Mouse (Mus musculus) adipocyte (in vitro differentiated cells): ENCODE measurements around the gene Ankrd52.

Experiments used
- DNase-seq: peaks from one replicate; pipeline ENCODE4 v3.0.0-alpha.2; 2016; ENCODE audit warnings: low spot score

Gene Ankrd52

DNA sequence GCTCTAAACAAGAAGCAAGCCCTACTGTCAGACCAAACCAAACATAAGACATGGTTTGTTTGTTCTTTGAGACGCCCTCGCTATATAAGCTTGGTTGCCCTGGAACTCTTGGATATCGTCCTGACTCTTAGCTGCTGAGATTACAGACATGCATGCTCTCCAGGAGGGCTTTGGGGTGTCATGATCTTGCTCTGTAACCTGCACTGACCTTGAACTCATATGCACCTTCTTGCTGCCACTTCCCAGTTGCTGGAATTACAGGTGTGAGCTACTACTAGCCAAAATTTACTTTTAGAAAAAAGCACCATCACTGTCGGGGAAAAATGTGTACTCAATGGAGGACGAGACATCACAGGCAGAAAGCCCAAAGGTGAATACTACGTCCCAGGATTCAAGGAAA, 7.3 kb upstream of the Ankrd52 start:
- DNase-seq: no peak

DNA sequence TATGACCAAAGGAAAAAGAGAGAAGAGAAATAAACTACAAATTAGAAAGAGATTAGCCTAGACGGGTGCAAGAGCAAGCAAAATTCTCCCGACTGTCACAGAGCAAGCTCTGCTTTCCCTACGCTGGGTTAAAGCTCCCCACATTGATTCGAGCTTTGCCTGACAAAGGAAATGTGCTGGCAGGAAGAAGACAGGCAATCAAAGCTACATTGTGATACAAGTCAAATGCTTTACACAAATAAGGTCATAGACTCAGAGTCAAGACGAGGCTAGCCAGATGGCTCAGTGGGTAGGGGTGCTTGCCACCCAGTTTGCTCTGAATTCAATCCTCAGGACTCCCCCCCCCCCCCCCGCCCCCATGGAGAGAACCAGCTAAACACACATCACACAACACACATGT, 6.9 kb upstream of the Ankrd52 start:
- DNase-seq: no peak

DNA sequence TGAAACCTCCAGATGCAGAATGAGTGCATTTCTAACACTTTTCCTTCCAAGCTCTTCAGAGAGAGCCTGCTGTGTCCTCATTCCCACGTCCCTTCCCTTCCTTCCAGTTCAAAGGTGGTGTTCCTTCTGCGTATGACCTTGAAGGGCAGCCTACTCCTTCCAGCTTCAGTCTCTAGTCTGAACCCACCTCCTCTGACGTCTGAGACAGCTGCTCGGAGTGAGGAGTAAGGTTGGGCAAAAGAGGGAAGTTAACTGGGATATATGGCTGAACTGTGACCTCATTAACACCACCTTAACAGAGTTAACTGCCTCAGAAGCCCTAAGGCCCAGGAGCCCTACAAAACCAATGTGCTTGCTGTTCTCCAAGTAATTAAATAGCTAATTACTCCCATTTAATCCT, 6.3 kb upstream of the Ankrd52 start:
- DNase-seq: no peak

DNA sequence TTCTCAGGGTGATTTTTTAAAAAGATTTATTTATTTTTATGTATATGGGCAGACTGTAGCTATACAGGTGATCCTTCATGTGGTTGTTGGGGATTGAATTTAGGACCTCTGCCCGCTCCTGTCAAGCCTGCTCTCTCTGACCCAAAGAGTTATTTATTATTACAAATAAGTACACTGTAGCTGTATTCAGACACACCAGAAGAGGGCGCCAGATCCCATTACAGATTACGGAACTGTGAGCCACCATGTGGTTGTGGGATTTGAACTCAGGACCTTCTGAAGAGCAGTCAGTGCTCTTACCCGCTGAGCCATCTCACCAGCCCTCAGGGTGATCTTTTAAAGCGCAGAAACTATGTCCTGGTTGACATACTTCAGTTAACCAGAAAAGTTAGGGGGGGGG, 4.8 kb upstream of the Ankrd52 start:
- DNase-seq: no peak

DNA sequence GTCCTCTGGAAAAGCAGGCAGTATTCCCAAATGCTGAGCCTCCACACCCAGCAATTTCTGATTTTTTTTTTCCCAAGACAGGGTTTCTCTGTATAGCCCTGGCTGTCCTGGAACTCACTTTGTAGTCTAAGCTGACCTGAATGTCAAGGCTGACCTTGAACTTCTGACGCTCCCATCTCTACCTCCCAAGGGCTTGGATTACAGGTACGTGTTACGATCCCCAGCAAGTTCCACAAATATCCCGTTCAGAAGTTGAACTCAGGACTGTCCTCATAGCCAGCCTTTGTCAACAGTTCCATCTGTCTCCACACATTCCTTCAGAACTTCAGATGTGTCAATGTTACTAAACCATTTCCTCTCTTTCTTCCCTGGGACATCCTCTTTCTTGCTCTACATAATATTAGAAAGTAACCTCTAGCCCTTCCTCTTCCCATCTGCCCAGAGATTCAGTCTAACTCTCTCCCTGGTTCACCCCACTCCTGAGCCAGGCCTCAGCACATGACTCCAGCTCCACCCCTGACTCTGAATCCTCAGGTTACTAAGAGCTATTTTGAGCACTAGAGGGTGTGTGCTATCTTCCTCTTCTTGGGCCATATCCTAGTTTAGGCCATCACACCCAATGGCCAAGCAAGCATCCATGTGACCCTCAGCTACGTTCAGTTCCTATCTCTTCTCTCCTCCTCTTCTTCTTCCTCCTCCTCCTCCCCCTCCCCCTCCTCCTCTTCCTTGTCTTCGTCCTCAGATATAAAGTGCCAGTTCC, 3.7 kb upstream of the Ankrd52 start:
- DNase-seq: peak; percentile 37

DNA sequence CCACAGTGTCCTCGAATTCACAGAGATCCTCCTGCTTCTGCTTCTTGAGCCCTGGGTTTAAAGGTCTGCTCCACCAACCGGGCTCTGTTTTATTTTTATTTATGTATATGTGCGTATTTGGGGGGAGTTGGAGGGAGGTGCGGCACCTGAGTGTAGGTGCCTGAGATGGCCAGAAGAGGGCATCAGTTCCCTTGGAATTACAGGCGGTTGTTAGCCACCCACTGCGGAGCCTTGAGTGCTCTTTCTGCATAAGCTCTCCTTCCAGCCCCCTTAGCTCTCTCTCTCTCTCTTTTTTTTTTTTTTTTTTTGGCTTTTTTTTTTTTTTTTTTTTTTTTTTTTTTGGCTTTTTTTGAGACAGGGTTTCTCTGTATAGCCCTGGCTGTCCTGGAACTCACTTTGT, 2.5 kb upstream of the Ankrd52 start:
- no peak for DNase-seq

DNA sequence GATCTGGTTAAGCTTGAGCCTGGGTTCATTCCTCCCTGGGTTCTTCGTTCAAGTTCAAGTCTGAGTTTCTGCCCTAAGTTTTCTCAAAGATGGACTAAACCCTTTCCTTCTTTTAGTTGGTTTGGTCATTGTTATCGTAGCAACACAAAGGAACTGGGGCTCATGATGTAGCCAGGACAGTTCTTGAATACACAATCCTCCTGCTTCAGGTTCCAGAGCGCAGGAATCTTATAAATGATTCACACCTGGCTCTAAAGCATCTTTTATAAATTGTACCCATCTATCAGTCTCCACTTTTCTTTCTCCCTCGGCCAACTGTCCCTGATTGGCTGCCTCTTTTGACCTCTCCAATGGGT, 838 bp upstream of the Ankrd52 start:
- DNase-seq: no peak

DNA sequence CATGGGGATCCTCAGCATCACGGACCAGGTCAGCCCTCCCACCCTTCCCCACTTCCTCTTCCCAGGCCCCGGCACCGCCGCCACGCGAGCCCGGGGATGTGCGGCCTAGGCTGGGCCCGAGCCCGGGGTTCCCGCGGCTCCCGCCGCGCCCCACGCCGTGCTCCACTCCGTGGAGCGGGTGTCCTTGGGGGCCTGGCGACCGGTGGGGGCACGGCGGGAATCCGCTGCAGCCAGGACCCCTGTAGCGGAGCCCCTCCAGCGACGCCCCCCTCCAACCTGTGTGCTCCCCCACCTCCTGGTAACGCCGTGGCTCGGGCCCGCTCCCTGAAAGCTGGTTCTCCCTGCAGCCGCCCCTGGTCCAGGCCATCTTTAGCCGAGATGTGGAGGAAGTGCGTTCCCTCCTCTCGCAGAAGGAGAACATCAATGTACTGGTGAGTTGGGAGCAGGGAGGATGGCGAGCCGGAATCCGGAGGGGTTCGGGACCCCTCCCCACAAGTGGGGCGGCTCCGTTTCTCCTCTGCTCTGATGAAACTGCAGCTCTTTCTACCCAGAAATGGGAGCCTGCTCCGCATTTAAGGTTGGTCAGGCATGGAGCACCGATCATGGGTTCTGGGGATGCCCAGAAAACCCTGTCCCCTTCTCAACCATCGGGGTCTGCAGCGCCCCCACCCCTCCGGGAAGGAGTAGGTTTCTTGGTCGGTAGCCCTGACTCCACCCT, 466 bp downstream of the Ankrd52 start:
- peak; percentile 32 for DNase-seq

DNA sequence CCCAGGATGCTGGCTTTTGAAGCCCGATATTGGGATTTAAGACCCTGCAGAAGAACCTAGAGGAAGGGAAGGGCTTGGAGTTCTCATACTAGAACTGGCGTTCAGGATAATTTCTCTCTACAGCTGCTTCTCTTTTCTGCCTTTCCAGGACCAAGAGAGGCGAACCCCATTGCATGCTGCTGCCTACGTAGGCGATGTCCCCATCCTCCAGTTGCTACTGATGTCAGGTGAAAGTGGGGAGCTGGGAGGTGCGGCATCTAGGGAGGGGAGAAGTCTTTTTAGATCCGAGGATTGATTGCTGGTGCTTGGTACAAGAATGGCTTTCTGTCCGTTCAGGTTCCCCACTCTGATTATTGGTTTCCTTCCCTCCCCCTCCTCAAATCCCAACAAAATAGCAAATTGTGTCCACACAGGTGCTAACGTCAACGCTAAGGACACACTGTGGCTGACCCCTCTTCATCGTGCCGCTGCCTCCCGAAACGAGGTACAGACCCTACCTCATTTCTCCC, 1.1 kb downstream of the Ankrd52 start:
- no peak for DNase-seq

DNA sequence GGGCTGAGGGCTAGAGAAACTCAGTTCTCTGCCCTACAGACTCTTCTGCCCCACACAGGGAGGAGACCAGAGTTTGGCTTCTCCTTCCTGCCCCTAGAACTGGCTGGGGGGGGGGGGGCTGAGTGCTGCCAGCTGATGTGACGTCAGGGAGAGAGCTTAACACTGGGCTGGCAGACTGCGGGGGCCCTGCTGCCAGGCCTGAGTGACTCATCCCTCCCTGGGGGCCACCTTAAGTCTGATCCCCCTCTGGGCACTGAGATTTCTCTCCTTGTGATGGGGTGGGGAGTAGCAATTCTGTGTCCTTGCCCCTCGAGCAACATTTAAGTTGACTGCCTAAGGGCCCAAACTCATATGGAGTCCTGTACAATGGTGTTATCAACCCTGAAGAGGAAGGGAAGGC, 1.5 kb downstream of the Ankrd52 start:
- DNase-seq: no peak

DNA sequence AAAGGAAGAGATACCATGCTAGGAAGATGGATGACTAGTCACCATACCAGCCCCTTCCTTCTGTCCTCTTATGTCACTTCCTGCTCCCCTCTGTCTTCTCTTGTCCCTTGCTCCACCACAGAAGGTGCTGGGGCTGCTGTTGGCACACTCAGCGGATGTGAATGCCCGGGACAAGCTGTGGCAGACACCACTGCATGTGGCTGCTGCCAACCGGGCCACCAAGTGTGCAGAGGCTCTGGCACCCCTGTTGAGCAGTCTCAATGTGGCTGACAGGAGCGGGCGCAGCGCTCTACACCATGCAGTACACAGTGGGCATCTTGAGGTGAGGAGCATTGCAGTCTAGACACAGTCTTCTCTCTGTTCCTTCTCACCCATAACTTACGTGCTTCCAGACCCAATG, 2.3 kb downstream of the Ankrd52 start:
- DNase-seq: no peak

DNA sequence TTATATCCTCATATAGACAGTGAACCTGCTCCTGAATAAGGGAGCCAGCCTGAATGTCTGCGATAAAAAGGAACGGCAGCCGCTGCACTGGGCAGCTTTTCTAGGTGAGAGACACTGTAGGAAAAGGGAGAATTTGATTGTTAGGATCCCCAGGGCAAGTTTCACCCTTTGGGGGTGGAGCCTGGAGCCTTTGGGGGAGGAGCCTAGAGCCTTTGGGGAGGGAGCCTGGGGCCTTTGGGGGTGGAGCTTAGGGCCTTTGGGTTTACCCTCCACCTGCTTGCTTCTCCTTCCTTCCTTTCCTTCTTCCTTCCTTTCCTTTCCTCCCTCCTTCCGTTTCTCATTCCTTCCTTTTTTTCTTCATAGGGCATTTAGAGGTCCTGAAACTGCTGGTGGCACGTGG, 3.6 kb downstream of the Ankrd52 start:
- peak; percentile 34 for DNase-seq

DNA sequence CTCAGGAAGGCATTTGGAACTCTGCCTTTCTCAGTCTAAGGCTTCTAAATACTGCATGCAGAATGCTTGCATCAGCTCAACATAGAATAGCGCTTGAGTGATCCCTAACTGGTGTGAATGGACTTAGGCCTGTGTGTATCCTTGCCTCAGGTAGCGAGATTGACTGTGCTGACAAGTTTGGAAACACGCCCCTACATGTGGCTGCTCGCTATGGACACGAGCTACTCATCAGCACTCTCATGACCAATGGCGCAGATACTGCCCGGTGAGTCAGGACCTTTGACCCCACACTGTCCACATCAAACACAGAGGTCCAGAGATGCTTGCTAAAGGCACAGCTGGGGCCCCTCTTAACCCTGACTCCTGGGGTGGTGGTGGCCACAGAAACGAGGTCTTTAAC, 5.6 kb downstream of the Ankrd52 start:
- no peak for DNase-seq

DNA sequence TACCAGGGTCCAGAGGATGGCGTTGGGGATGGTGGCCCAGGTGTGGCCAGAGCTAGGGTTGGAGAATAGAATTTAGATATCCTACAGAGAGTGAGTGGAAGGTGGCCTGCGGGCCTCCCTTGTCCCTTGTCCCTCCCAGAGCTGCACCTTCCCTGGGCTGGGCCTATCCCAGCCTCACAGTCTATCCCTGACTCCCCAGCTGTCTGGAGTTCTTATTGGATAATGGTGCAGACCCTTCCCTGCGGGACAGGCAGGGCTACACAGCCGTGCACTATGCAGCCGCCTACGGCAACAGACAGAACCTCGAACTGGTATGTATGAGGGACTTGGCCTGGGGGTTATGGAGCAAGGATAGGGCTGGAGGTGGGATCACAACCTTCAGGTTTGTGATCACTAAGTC, 9.0 kb downstream of the Ankrd52 start:
- no peak for DNase-seq

DNA sequence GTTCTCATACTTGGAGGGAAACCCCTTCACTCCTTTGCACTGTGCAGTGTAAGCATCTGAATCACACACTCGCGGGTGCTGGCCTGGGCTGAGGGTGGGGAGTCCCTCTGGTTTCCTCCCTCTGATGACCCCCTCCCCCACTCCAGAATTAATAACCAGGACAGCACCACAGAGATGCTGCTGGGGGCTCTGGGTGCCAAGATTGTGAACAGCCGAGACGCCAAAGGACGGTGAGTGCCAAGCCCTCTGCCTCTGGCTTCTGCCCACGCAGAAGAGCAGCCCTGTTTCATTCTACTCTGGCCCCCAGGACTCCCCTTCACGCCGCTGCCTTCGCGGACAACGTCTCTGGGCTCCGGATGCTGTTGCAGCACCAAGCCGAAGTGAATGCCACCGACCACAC, 12.0 kb downstream of the Ankrd52 start:
- no peak for DNase-seq

DNA sequence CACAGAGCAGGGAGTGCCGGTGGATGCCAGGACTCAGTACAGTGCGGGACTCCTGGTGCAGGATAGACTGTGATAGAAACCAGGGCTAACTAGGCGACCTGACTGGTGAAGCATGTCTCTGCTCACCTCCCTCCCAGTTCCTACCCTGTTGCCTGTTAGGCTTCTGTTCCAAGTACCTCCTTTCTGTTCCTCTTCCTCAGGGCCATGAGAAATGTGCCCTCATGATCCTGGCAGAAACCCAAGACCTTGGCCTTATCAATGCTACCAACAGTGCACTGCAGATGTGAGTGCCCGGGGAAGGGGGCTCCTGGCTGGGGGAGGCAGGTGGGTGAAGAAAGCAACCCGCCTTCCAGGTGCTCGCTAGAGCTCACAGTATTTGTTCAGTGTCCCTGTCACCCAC, 12.7 kb downstream of the Ankrd52 start:
- no peak for DNase-seq

DNA sequence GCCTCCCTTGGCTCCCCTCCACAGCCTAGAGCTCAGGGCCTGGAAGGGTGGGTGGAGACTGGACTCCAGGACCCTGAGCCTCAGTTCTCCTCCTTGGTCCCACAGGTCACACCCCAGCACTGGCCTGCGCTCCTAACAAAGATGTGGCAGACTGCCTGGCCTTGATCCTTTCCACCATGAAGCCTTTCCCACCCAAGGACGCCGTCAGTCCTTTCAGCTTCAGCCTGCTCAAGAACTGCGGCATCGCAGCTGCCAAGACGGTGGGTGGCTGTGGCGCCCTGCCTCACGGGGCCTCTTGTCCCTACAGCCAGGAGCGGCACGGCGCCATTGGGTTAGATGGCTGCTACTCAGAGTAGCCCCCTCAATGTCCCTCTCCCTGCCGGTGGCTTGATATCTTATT, 13.5 kb downstream of the Ankrd52 start:
- DNase-seq: no peak

DNA sequence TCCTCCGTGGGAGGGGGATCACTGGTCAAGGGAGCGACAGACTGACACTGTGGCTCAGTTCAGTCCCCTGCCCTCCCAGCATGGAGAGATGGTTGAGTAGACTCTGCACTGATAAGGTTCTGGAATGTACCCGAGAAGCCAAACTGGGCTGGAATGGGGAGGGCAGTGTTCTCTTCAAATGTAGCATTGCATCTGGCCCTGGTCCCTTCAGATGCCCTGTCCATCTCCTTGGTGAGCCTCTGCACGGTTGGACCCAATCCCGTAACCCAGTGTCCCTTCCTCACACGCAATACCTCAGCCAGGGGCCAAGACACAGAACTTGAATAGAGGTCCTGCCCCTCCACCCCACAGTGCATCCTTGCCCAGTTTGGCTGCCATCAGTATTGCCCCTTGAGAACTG, 14.9 kb downstream of the Ankrd52 start:
- DNase-seq: no peak

DNA sequence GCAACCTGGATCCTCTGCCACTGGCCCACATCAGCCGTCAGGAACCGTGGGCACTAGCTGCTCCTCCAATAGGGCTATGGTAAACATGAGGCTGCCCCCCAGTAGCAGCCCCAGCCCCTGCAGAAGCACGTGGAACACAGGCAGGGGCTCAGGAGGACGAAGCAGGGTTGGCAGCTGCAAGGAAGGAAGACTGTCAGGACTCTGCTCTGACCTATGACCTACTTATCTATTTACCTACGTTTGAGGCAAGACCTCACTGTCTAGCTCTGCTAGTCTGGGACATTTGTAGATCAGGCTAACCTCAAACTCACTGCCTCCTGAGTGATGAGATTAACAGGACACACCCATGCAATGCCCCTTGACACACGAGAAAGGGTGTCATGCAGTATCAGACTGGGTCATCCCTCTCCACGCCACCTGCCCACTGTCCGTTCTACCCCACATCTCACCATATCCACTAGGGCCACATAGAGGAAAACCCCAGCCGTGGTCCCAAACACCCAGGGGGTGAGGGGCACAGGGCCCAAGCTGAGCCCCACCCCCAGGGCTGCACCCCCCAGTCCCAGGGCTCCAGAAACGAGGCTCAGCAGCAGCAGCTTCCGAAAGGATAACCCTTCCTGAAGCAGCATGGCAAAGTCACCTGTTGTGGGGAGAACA, 19.2 kb downstream of the Ankrd52 start:
- DNase-seq: no peak

DNA sequence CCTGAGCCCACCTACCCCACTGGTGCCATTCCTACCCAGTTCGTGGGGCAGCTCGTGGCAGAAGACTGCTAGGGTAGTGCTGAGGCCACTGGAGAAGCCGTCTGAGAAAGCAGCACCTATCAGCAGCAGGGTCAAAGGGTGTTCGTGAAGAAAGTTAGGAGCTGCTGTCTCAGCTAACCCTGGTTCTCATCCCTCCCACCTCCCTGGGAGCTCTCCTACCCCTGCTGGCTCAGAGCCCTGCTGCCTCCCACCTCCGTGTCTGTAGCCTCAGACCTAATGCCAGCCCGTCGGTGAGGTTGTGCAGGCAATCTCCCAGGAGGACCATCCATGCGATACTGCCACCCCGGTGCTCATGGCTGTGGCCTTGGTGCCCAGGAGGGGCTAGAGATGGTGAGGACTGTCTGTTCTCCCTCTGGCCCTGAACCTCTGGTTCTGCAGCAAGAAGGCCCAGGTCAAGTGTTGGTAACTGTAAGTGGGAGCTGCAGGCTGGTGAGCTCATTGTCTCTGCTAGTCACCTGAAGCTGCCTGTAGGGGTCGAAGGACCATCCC, 19.9 kb downstream of the Ankrd52 start:
- DNase-seq: no peak

DNA sequence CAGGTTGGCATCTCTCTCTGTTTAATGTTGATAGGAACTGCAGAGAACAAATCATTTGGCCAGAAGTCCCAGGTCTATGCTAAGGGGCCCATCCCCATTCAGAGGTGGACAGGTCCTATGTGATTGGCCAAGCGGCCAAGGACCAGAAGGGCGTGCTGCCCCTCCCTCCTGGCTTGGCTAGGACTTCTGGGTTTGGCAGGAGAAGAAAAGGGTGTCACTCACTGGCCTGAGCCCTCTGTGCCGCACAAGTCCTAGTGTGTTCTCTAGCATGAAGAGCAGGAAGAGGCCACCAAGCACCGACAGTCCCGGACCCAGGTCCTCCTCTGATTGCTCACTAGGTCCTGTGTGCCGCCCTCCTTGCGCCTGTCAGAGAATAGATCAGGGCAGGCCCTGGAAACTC, 20.6 kb downstream of the Ankrd52 start:
- DNase-seq: no peak

DNA sequence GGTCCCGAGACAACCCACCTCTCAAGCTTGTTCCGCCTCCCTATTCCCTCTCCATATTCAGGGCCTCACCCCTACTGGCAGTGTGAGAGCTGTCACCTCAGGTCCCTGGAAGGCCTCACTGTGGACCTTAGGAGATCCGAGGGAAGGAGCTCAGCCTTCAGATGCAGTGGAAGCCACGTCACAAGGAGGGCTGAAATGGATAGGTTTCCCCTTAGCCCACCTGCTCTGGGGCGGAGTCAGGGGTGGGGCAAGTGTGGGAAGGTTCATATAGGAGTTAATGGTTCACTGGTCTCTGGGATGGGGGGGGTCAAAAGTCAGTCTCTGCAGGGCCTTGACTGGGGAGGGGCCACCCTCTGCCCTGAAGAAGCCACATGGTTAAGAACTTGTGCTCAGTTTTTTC, 23.4 kb downstream of the Ankrd52 start:
- no peak for DNase-seq

DNA sequence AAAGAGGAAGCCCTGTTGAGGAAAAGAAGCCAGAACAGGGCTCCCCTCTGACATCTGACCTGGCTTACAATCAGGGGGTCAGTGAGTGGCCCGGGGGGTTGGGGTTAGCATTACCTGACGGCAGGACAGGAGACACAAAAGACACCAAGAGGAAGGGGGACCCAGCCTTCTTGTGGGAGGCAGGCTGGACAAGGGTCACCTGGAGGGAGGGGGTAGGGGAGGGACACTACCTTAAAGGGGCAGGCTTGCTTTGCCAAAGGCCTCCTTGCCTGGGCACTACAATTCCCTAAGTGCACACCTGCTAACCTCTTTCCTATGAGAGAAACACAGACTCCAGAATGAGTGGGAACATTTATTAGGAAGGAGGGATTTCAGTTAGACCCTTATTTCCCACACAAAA, 24.1 kb downstream of the Ankrd52 start, which contains the start of gene Slc39a5:
Slc39a5 (minus strand) TSS at position 174 of the 400 bp plus-strand sequence.
- no peak for DNase-seq
